Mouse (Mus musculus): ENCODE results near the gene Eif4a1. TPM values are rescaled to one million over a fixed set of nuclear protein-coding genes. Genes with fewer than 3 reads are reported as not detected.
"Not testable (repeated sequence)": the region's sequence is repeated elsewhere in the genome, so short reads cannot be mapped to it uniquely, and the experiment has no call there.

Eif4a1 gene
- 1,029 and 1,055 TPM in 2 replicates for total RNA-seq (2015)
- total RNA-seq (2017), result 1,055 and 1,141 TPM in 2 replicates

- peak; percentile 85 for ATAC-seq (replicated peaks; ENCODE audit: poor library complexity)
These were observed at the start of gene Eif4a1 for GRCm38 (mm10) chr11:69672211-69672706. TSS of gene Eif4a1 (minus strand) at chr11:69672423.

DNA sequence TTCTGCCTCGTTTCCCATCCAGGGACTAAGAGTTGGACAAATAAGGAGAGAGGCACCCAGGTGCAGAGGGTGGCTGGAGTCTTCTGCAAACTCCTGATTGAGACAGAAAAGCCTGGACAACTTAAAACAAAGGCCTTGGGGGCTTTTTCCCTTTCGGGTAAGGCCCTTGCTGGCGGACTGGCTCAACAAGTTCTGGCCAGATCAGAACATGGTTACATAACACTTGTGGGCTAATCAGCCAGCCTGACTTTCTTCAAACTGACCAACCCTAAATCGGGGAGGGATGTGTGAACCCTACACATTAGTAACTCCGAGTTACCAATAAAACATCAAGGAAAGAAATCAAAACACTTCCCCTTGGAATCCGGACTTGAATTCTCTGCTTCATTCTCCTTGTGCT lies 48.6 kb upstream of the Eif4a1 start:
- no peak for ATAC-seq (replicated peaks; ENCODE audit: poor library complexity)

DNA sequence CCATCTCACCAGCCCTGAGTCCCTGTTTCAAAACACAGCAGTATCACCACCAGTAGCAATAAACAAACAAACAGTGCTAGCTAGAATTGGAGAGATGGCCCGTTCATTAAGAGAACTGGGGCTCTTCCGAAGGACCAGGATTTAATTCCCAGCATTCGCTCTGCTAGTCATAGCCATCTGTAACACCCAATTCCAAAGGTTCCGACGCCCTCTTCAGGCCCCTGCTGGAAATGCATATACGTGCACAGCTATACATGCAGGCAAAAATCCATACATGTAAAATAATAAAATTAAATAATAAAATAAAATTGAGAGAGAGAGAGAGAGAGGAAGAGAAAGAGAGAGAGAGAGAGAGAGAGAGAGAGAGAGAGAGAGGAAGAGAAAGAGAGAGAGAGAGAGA lies 47.2 kb upstream of the Eif4a1 start:
- ATAC-seq (replicated peaks; ENCODE audit: poor library complexity), result no peak

DNA sequence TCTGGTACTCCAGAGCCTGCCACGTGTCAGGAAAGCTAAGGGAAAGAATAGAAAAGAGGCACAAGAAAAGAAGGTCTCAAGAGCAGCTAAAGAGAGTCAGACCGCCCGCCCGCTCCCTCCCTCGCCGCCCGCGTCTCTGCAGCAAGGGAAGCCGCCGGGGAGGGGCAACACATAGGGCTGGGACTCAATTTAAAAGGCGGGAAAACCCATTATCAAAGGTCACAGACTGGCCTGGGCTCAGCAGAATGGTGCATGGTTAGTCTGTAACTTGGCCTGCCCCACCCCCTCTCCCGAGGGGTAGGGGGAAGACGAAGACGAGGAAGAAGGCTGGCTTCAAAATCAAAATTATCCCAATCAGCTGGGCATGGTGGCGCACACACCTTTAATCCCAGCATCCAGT lies 46.4 kb upstream of the Eif4a1 start:
- ATAC-seq (replicated peaks; ENCODE audit: poor library complexity), result no peak

- no peak for ATAC-seq (replicated peaks; ENCODE audit: poor library complexity)
These were observed 44.7 kb upstream of the Eif4a1 start for GRCm38 (mm10) chr11:69716953-69717352.

GRCm38 (mm10) chr11:69715929-69716328 lies 43.7 kb upstream of the Eif4a1 start:
- no peak for ATAC-seq (replicated peaks; ENCODE audit: poor library complexity)

GRCm38 (mm10) chr11:69715482-69715881 lies 43.3 kb upstream of the Eif4a1 start:
- ATAC-seq (replicated peaks; ENCODE audit: poor library complexity), result peak; percentile 61; the same call in 1 of the 2 replicates

GRCm38 (mm10) chr11:69714636-69715329 lies 42.6 kb upstream of the Eif4a1 start:
- no peak for ATAC-seq (replicated peaks; ENCODE audit: poor library complexity)

GRCm38 (mm10) chr11:69712954-69713672 lies 40.9 kb upstream of the Eif4a1 start:
- no peak for ATAC-seq (replicated peaks; ENCODE audit: poor library complexity)

DNA sequence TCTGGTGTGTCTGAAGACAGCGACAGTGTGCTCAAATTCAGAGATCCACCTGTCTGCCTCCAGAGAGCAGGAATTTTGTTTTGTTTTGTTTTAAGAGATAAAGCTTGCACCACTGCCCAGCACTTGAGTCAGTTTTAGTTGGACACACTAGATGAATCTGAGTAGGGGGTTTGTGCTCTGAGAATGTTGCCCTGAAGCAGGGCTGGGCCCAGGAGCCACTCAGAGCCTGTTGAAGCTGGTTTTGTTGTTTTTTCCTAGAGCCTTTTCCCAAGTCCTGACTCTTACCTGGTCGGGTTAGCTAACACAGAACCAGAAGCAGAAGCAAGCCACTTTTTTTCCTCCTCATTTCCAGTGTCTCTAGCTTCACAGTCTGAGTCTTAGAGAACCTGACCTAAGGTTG lies 38.9 kb upstream of the Eif4a1 start:
- ATAC-seq (replicated peaks; ENCODE audit: poor library complexity), result no peak

DNA sequence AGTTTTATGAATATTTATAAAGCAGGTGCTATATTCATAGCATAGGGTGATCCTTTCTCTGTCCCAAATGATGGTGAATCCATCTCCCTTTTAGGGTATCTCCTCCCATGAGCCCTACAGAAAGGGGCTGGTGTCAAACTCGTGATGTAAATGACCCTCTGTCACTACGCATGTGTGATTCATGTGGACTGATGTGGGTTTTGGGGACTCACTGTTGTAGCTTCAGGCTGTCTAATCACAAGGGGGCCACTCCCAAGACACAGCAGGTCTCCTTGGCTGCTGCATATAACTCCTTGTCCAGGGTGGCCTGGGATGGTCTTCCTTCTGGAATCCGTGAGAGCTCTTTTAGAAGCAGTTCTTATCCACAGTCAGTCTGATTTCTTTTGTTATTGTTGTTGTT lies 38.2 kb upstream of the Eif4a1 start:
- ATAC-seq (replicated peaks; ENCODE audit: poor library complexity), result no peak

GRCm38 (mm10) chr11:69709554-69710446 lies 37.6 kb upstream of the Eif4a1 start:
- ATAC-seq (replicated peaks; ENCODE audit: poor library complexity), result no peak; the same call in 1 of the 2 replicates

- ATAC-seq (replicated peaks; ENCODE audit: poor library complexity), result no peak
These were observed 36.5 kb upstream of the Eif4a1 start for GRCm38 (mm10) chr11:69708614-69709265.

DNA sequence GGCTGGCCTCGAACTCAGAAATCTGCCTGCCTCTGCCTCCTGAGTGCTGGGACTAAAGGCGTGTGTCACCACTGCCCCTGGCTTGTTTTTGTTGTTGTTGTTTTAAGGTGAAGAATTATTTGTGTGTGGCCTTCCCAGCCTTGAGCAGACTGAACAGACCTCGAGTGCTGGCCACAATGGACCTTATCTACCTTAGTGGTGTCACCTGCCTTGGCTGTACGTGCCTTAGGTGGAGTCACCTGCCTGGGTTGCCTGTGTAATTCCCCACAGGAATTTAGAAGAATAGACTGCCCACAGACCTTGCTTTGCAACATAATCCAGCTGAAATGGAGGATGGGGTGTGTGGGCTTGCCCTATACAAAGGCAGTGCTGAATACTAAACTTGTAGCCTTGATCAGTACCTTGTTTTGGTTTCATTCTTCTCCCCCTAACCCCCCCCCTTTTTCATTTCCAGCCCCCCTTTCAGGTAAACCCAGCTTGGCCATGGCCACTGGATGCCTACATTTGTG lies 35.7 kb upstream of the Eif4a1 start:
- ATAC-seq (replicated peaks; ENCODE audit: poor library complexity), result no peak

GRCm38 (mm10) chr11:69707480-69707847 lies 35.2 kb upstream of the Eif4a1 start:
- no peak for ATAC-seq (replicated peaks; ENCODE audit: poor library complexity)

DNA sequence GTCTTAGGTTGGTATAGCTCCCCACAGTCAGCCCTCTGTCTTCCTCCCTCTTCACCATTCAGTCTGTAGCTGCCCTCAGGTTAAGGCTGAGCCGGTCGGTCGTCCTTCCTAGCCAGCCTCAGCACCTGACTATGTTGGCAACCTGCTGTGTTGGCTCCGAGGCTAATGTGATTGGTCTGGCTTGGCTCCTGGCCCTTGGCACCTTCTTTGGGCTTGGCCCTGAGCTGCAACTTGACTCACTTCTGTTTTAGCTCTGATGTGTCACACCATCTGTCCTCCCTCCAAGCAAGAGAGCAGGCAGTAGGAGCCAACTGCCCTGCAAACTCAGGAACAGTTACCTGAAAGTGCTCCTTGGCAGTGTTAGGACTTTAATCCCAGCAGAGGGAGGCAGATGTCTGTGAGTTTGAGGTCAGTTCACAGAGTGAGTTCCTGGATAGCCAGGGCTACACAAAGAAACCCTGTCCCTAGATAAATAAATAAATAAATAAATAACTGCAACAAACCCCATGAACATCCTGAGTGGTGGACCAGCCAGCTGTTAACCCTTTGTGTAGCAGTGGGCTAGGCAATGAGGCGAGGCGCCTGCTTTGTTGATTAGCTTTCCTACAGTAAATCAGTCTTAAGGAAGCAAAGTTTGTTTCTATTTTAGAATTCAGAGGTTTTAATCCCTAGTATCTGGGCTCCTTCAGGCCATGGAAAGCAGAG lies 34.7 kb upstream of the Eif4a1 start:
- ATAC-seq (replicated peaks; ENCODE audit: poor library complexity), result no peak

GRCm38 (mm10) chr11:69704613-69705010 lies 32.4 kb upstream of the Eif4a1 start:
- ATAC-seq (replicated peaks; ENCODE audit: poor library complexity), result no peak

DNA sequence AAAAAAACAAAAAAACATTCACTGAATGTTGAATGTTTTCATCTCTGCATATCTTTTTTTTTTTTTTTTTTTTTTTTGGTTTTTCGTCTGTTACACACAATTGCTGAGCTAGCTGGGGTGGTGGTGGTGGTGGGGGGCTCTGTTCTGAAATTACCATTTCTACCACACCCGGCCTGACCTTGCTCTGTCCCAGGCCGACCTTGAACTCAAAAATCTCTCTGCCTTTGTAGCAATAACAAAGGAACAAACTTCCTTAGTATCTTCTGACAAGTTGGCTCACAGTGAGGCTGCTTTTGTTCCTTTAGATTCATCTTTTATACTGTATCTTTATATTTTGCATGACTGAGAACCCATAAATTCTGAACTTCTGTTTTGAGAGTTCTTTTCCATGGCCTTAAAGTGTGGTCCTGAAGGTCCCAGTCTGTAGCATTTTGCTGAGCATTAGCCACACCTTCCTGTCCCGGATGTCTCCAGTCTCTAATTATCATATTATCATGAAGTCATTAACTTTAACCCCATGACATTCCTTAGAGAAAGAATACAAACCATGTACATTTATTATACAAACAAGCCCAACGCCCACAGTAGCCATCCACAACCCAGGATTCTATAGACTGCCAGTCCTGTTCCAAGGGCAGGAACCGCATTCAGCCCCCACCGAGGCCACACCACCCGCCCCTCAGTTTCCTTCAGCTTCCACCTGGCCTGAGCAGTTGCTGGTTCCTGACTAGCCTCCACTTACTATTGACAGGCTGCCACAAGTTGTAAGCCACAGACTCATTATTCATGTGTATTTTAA lies 31.8 kb upstream of the Eif4a1 start:
- no peak for ATAC-seq (replicated peaks; ENCODE audit: poor library complexity)

GRCm38 (mm10) chr11:69703381-69703780 lies 31.2 kb upstream of the Eif4a1 start:
- ATAC-seq (replicated peaks; ENCODE audit: poor library complexity), result not testable (repeated sequence)
